Mouse (Mus musculus): ENCODE measurements around the gene Rhox11.
"Not testable (repeated sequence)": the region's sequence is repeated elsewhere in the genome, so short reads cannot be mapped to it uniquely, and the experiment has no call there.

Gene Rhox11

GRCm38 (mm10) chrX:38085041-38085440 lies at the start of gene Rhox11:
Gene Rhox11, minus strand, starts transcription at chrX:38085141.
- DNase-seq, result no peak

- no peak for DNase-seq
These were observed 36.5 kb upstream of the Rhox11 start for GRCm38 (mm10) chrX:38121478-38121877.

- no peak for DNase-seq
These were observed 36.0 kb upstream of the Rhox11 start, which contains the start of gene Rhox13 for GRCm38 (mm10) chrX:38120982-38121381. Gene Rhox13, plus strand, starts transcription at chrX:38121219.

- no peak for DNase-seq
These were observed 25.9 kb upstream of the Rhox11 start, which contains the start of gene Rhox12 for GRCm38 (mm10) chrX:38110807-38111206. Gene Rhox12, minus strand, starts transcription at chrX:38110907.

GRCm38 (mm10) chrX:38084226-38084625 lies 715 bp downstream of the Rhox11 start:
- DNase-seq, result peak; percentile 29 to 43

- no peak for DNase-seq
These were observed 18.8 kb downstream of the Rhox11 start, which contains the start of gene Rhox10 for GRCm38 (mm10) chrX:38066175-38066574. Gene Rhox10, plus strand, starts transcription at chrX:38066475.

- DNase-seq, result no peak
These were observed 23.4 kb downstream of the Rhox11 start for GRCm38 (mm10) chrX:38061544-38061943.

- not testable (repeated sequence) for DNase-seq
These were observed 41.9 kb downstream of the Rhox11 start, which contains the start of gene Btg1-ps2 for GRCm38 (mm10) chrX:38043014-38043413. Gene Btg1-ps2, minus strand, starts transcription at chrX:38043114.

GRCm38 (mm10) chrX:38039666-38040065 lies 45.3 kb downstream of the Rhox11 start:
- DNase-seq, result no peak

- DNase-seq, result no peak
These were observed 51.1 kb downstream of the Rhox11 start for GRCm38 (mm10) chrX:38033841-38034240.
